In genomic region chr3:100568443-100569390, GRCm38 (mm10) we compare ENCODE assay signal across 7 mouse cellular contexts.
A peak's percentile ranks its signal among the peaks of the same experiment; 100 is the strongest.
DNase-seq lines count a peak whose midpoint lies in the region; ATAC-seq and TF ChIP-seq lines count a peak whose summit lies in the region.

No protein-coding gene starts in this region.

- WGBS in lung, embryonic 14.5 days = 83% methylated on average over 13 of the region's 13 CpGs

- no peaks in the 10 kb centered on the region for H3K9me3 ChIP-seq in lung, embryonic 14.5 days (ENCODE audit: low read depth, low read length)

- H3K4me1 ChIP-seq in lung, embryonic 14.5 days (ENCODE audit: insufficient read depth) = no peaks in the 10 kb centered on the region

- no peak overlapping the region for H3K4me3 ChIP-seq in lung, embryonic 14.5 days (ENCODE audit: low read depth, low read length)

- H3K27me3 ChIP-seq in lung, embryonic 14.5 days (ENCODE audit: insufficient read depth, low read length) = no peaks in the 10 kb centered on the region

- peak; percentile 55 for DNase-seq in lung, embryonic 14.5 days
- DNase-seq in lung, adult 18-20 months = no peak
- DNase-seq in forelimb bud, embryonic 11.5 days (ENCODE audit: low read depth, low spot score) = peak; percentile 13
- DNase-seq in gastrocnemius, adult 18-20 months (ENCODE audit: low spot score) = no peak
- no peak for DNase-seq in heart, adult 8-10 months (ENCODE audit: low spot score)

- no peak overlapping the region for H3K9ac ChIP-seq in lung, embryonic 14.5 days

- no peaks in the 10 kb centered on the region for H3K36me3 ChIP-seq in lung, embryonic 14.5 days (ENCODE audit: insufficient read depth)

- peak; percentile 62 for TF ChIP-seq CTCF in lung, embryonic 14.5 days (IDR thresholded peaks at IDR 0.05; ENCODE audit: low read depth)

- no peak overlapping the region for H3K4me2 ChIP-seq in lung, embryonic 14.5 days

- H3K27ac ChIP-seq in lung, embryonic 14.5 days (ENCODE audit: low read depth) = no peak overlapping the region

- no peak; the same call in 1 of the 2 replicates for ATAC-seq in lung, embryonic 14.5 days (ENCODE audit: insufficient read depth)
- peak; percentile 76 for ATAC-seq in activated CD4-positive, CD25-positive, alpha-beta regulatory T cell, adult 4 months
- ATAC-seq in neutrophil, adult 5-6 weeks (ENCODE audit: extremely low read depth, insufficient number of reproducible peaks, low FRiP score, poor library complexity, severe bottlenecking) = peak; percentile 56

Comparison
In these comparisons a context has a peak if more than half of its experiments do, and no peak if none do; other contexts are left out.
1. DNase-seq: peak in lung, embryonic 14.5 days (single experiment) and forelimb bud, embryonic 11.5 days (single experiment); none in lung, adult 18-20 months (0 of 2), gastrocnemius, adult 18-20 months (single experiment) and heart, adult 8-10 months (single experiment).